Mouse (Mus musculus) bone marrow, adult 2 months (tissue): ENCODE results near the gene Tbc1d22b. TPM values are rescaled to one million over a fixed set of nuclear protein-coding genes. Genes with fewer than 3 reads are reported as not detected.
A peak's percentile ranks its signal among the peaks of the same experiment; 100 is the strongest.

ENCODE experiments used
- H3K27ac ChIP-seq: fragments of 200-500 bp; 2 replicates; pipeline ENCODE4 v1.5.1; 2012; ENCODE audit warnings: low read depth, mild to moderate bottlenecking, control low read depth, inconsistent platforms, low read length; ENCODE audit not compliant: control insufficient read depth, poor library complexity, insufficient read depth
- H3K4me1 ChIP-seq: fragments of 200-500 bp; 2 replicates; pipeline ENCODE4 v1.6.1; 2011; ENCODE audit warnings: low read length; ENCODE audit not compliant: control insufficient read depth, insufficient read depth
- H3K4me3 ChIP-seq: fragments of 200-500 bp; replicated peaks from 2 replicates; pipeline ENCODE3; 2011; ENCODE audit warnings: mild to moderate bottlenecking, low read depth, low read length, control low read depth; ENCODE audit not compliant: control insufficient read depth
- CTCF ChIP-seq: fragments of 200-500 bp; IDR thresholded peaks from 2 replicates; pipeline ENCODE4 v1.5.1; 2011; ENCODE audit warnings: low read length, control low read depth; ENCODE audit not compliant: control insufficient read depth, insufficient read depth
- POLR2A ChIP-seq: fragments of 200-500 bp; IDR thresholded peaks from 2 replicates; pipeline ENCODE4 v1.6.1; 2011; ENCODE audit warnings: low read depth, mild to moderate bottlenecking, control low read depth, low read length, borderline replicate concordance; ENCODE audit not compliant: control insufficient read depth
- WGBS: fragments of 180-500 bp; shearing (Covaris S2); methylation state at CpG from one replicate; pipeline ENCODE4 v1.1.7; 2018; 5-methylcytosine and 5-hydroxymethylcytosine counted together
- polyA plus RNA-seq: library from polyadenylated mRNA; stranded (reverse); fragments of >200 nt; gene quantifications from 2 replicates; pipeline ENCODE4 v1.2.4, GENCODE M21; 2011; ENCODE audit warnings: low replicate concordance; ENCODE audit not compliant: missing spikeins, insufficient read depth, insufficient read length

Tbc1d22b gene
- polyA plus RNA-seq, 1 experiment: 9.9 TPM

GRCm38 (mm10) chr17:29530508-29530907 is 19.1 kb upstream of the Tbc1d22b start:
- 75% methylated on average over 6 of the region's 6 CpGs for WGBS
- Histone ChIP-seq H3K4me3 (no peak overlapping the region), H3K4me1 (no peaks in the 10 kb centered on the region), H3K27ac (no peak overlapping the region)
- TF ChIP-seq CTCF (no peak), POLR2A (no peak)

- H3K27ac ChIP-seq: no peak overlapping the region
- H3K4me3 ChIP-seq: no peak overlapping the region
- no peaks in the 10 kb centered on the region for H3K4me1 ChIP-seq
- TF ChIP-seq CTCF (peak; percentile 31; the same call in 1 of the 2 replicates), POLR2A (no peak)
- 72% methylated on average over 9 of the region's 9 CpGs for WGBS
Observed at GRCm38 (mm10) chr17:29531278-29531677, 18.3 kb upstream of the Tbc1d22b start.

GRCm38 (mm10) chr17:29531757-29532384 is 17.7 kb upstream of the Tbc1d22b start:
- TF ChIP-seq CTCF (no peak), POLR2A (no peak)
- Histone ChIP-seq H3K4me3 (no peak overlapping the region), H3K27ac (no peak overlapping the region), H3K4me1 (no peaks in the 10 kb centered on the region)
- WGBS: 1% methylated on average over 10 of the region's 10 CpGs

GRCm38 (mm10) chr17:29533866-29534265 is 15.7 kb upstream of the Tbc1d22b start:
- no peak overlapping the region for H3K4me3 ChIP-seq
- TF ChIP-seq CTCF (no peak), POLR2A (no peak)
- H3K4me1 ChIP-seq: no peaks in the 10 kb centered on the region
- no peak overlapping the region for H3K27ac ChIP-seq
- WGBS: 67% methylated on average over 11 of the region's 11 CpGs

GRCm38 (mm10) chr17:29540426-29540825 is 9.2 kb upstream of the Tbc1d22b start:
- 85% methylated on average over 8 of the region's 8 CpGs for WGBS
- no peaks in the 10 kb centered on the region for H3K4me1 ChIP-seq
- no peak overlapping the region for H3K4me3 ChIP-seq
- TF ChIP-seq CTCF (no peak), POLR2A (no peak)
- H3K27ac ChIP-seq: no peak overlapping the region

GRCm38 (mm10) chr17:29541419-29541818 is 8.2 kb upstream of the Tbc1d22b start:
- no peak overlapping the region for H3K4me3 ChIP-seq
- WGBS: 79% methylated on average over 14 of the region's 14 CpGs
- H3K27ac ChIP-seq: no peak overlapping the region
- no peak for TF ChIP-seq CTCF
- no peak for TF ChIP-seq POLR2A
- H3K4me1 ChIP-seq: no peaks in the 10 kb centered on the region

- 89% methylated on average over 19 of the region's 19 CpGs for WGBS
- no peaks in the 10 kb centered on the region for H3K4me1 ChIP-seq
- no peak for TF ChIP-seq CTCF
- no peak for TF ChIP-seq POLR2A
- H3K4me3 ChIP-seq: no peak overlapping the region
- no peak overlapping the region for H3K27ac ChIP-seq
Observed at GRCm38 (mm10) chr17:29542831-29543690, 6.5 kb upstream of the Tbc1d22b start.

DNA sequence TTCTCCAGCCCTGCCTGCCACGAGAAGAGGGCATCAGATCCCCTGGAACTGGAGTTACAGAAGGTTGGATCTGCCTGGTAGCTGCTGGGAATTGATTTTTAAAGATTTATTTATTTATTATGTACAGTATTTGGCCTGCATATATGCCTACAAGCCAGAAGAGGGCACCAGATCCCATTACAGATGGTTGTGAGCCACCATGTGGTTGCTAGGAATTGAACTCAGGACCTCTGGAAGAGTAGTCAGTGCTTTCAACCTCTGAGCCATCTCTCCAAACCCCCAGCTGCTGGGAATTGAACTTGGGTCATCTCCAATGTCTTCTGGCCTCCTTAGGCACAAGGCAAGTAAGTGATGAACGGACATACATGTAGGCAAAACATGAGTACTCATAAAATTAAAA is 5.5 kb upstream of the Tbc1d22b start:
- no peaks in the 10 kb centered on the region for H3K4me1 ChIP-seq
- no peak overlapping the region for H3K4me3 ChIP-seq
- no peak overlapping the region for H3K27ac ChIP-seq
- TF ChIP-seq CTCF (no peak), POLR2A (no peak)
- 83% methylated on average over 2 of the region's 2 CpGs for WGBS

GRCm38 (mm10) chr17:29545241-29545640 is 4.3 kb upstream of the Tbc1d22b start:
- H3K4me3 ChIP-seq: no peak overlapping the region
- no peak overlapping the region for H3K27ac ChIP-seq
- TF ChIP-seq POLR2A (no peak), CTCF (no peak)
- WGBS: 88% methylated on average over 5 of the region's 5 CpGs
- H3K4me1 ChIP-seq: peaks cover 2% of the 10 kb centered on the region; the same call in 1 of the 2 replicates
